Mouse (Mus musculus) layer of hippocampus, adult 6 months (tissue): ENCODE results near the gene H2afb3. TPM values are rescaled to one million over a fixed set of nuclear protein-coding genes. Genes with fewer than 3 reads are reported as not detected.

Experiments
- long read RNA-seq, 2 experiments: library from polyadenylated mRNA; unstranded; transcript quantifications; one replicate each; pipeline ENCODE4 v2.0.0; 2019 to 2020
- polyA plus RNA-seq: library from polyadenylated mRNA; unstranded; fragments of <200 nt; fragmentation: Nextera tagmentation; gene quantifications from 2 replicates; pipeline ENCODE4 v1.2.3, GENCODE M21; 2021

Gene H2afb3
- polyA plus RNA-seq = not detected in 2 replicates
- long read RNA-seq, experiment 1 = 0 reads
- long read RNA-seq, experiment 2 = 0 reads

GRCm38 (mm10) chrX:120312995-120313394 lies at the start of gene H2afb3:
Gene H2afb3, minus strand, starts transcription at chrX:120313095.

GRCm38 (mm10) chrX:120290011-120290899 lies 22.6 kb downstream of the H2afb3 start, which contains the start of gene Pcdh11x:
Gene Pcdh11x, plus strand, starts transcription at chrX:120290259.

Other genes starting within 250 kb of the H2afb3 start
- 5.8 and 6.0 TPM in 2 replicates for gene Pcdh11x, start 22.8 kb downstream of the H2afb3 start, polyA plus RNA-seq